8 mouse cellular contexts compared by ENCODE assay signal in genomic region chr5:52783251-52783620, GRCm38 (mm10). TPM values are rescaled to one million over a fixed set of nuclear protein-coding genes. Genes with fewer than 3 reads are reported as not detected.
DNase-seq lines count a peak whose midpoint lies in the region; ATAC-seq and TF ChIP-seq lines count a peak whose summit lies in the region.

No protein-coding gene starts in this region.

- peak overlapping the region; percentile 66 for H3K9ac ChIP-seq in lung, postnatal 0 days (replicated peaks; ENCODE audit: low read depth)
- H3K9ac ChIP-seq in limb, embryonic 12.5 days (replicated peaks) = peak overlapping the region; percentile 81

- no peaks in the 10 kb centered on the region for H3K36me3 ChIP-seq in lung, postnatal 0 days (ENCODE audit: insufficient read depth, low read length)
- peaks cover 18% of the 10 kb centered on the region; the same call in 1 of the 2 replicates for H3K36me3 ChIP-seq in limb, embryonic 12.5 days
- peaks cover 3% of the 10 kb centered on the region; the same call in 1 of the 2 replicates for H3K36me3 ChIP-seq in small intestine, adult 2 months (ENCODE audit: control insufficient read depth, insufficient read depth, low read length)

- TF ChIP-seq EP300 in lung, postnatal 0 days (IDR thresholded peaks at IDR 0.05) = no peak

- H3K4me3 ChIP-seq in lung, postnatal 0 days (ENCODE audit: low read depth, low read length) = peak overlapping the region; percentile 86
- peak overlapping the region; percentile 100 for H3K4me3 ChIP-seq in embryonic fibroblast, embryonic 13.5 days (ENCODE audit: insufficient read depth, low read length)
- peak overlapping the region; percentile 78 for H3K4me3 ChIP-seq in limb, embryonic 12.5 days (replicated peaks)
- H3K4me3 ChIP-seq in small intestine, adult 2 months (ENCODE audit: low read depth, low read length) = peak overlapping the region; percentile 74

- H3K4me1 ChIP-seq in lung, postnatal 0 days (ENCODE audit: insufficient read depth, low read depth, low read length) = no peaks in the 10 kb centered on the region; the same call in 1 of the 2 replicates
- peaks cover 6% of the 10 kb centered on the region for H3K4me1 ChIP-seq in embryonic fibroblast, embryonic 13.5 days (ENCODE audit: control insufficient read depth, insufficient read depth, low read length)
- no peaks in the 10 kb centered on the region; the same call in 1 of the 2 replicates for H3K4me1 ChIP-seq in limb, embryonic 12.5 days (replicated peaks)
- H3K4me1 ChIP-seq in small intestine, adult 2 months (ENCODE audit: control insufficient read depth, insufficient read depth, insufficient read length, low read length) = peaks cover 3% of the 10 kb centered on the region; the same call in 1 of the 2 replicates

- no peaks in the 10 kb centered on the region for H3K9me3 ChIP-seq in lung, postnatal 0 days (ENCODE audit: low read length)
- H3K9me3 ChIP-seq in limb, embryonic 12.5 days = no peaks in the 10 kb centered on the region

- peak; percentile 48; the same call in 1 of the 2 replicates for ATAC-seq in lung, postnatal 0 days
- ATAC-seq in limb, embryonic 12.5 days (ENCODE audit: insufficient number of reproducible peaks, insufficient read depth, low FRiP score, low TSS enrichment, low read depth) = peak; percentile 61; the same call in 1 of the 2 replicates

- under 1% methylated on average over 9 of the region's 9 CpGs for WGBS in lung, postnatal 0 days
- WGBS in limb, embryonic 12.5 days = 0% methylated on average over 9 of the region's 9 CpGs
- under 1% methylated on average over 9 of the region's 9 CpGs for WGBS in small intestine, adult 2 months

- TF ChIP-seq POLR2A in embryonic fibroblast, embryonic 13.5 days (IDR thresholded peaks at IDR 0.05; ENCODE audit: low read depth, low read length) = no peak
- no peak for TF ChIP-seq POLR2A in small intestine, adult 2 months (IDR thresholded peaks at IDR 0.05; ENCODE audit: low read depth, low read length)

- no peak for TF ChIP-seq CTCF in lung, postnatal 0 days (IDR thresholded peaks at IDR 0.05)
- TF ChIP-seq CTCF in embryonic fibroblast, embryonic 13.5 days (IDR thresholded peaks at IDR 0.05; ENCODE audit: borderline replicate concordance, insufficient read depth, low read length) = no peak
- TF ChIP-seq CTCF in small intestine, adult 2 months (IDR thresholded peaks at IDR 0.05; ENCODE audit: extremely low read depth, insufficient read length, insufficient replicate concordance, low read depth, low read length) = no peak

- peak overlapping the region; percentile 43 for H3K27ac ChIP-seq in lung, postnatal 0 days (ENCODE audit: low read length)
- 0 out of 2 replicates have a peak overlapping the region, but pooled peaks have one; percentile 6 for H3K27ac ChIP-seq in embryonic fibroblast, embryonic 13.5 days (ENCODE audit: insufficient read depth, low read length)
- H3K27ac ChIP-seq in limb, embryonic 12.5 days = peak overlapping the region; percentile 84
- 0 out of 2 replicates have a peak overlapping the region, but pooled peaks have one; percentile 4 for H3K27ac ChIP-seq in small intestine, adult 2 months (ENCODE audit: insufficient read depth, low read depth, low read length)

- H3K27me3 ChIP-seq in lung, postnatal 0 days (replicated peaks; ENCODE audit: insufficient read depth, low read length) = no peaks in the 10 kb centered on the region
- H3K27me3 ChIP-seq in limb, embryonic 12.5 days = no peaks in the 10 kb centered on the region
- H3K27me3 ChIP-seq in small intestine, adult 2 months (ENCODE audit: control insufficient read depth, insufficient read depth, low read length) = no peaks in the 10 kb centered on the region

- peak overlapping the region; percentile 71 for H3K4me2 ChIP-seq in lung, postnatal 0 days (replicated peaks; ENCODE audit: low read depth, low read length)
- peak overlapping the region; percentile 59 for H3K4me2 ChIP-seq in limb, embryonic 12.5 days

- no peak for DNase-seq in lung, postnatal 0 days (ENCODE audit: low spot score)
- no peak for DNase-seq in lung, postnatal 25 days (ENCODE audit: low spot score)
- DNase-seq in MN1 (ENCODE audit: low spot score) = no peak
- no peak for DNase-seq in ovary, adult 18-20 months (ENCODE audit: low spot score)
- no peak for DNase-seq in kidney, adult 8-10 months

RNA-seq across cellular contexts. Expression of gene Zcchc4, which starts 8.0 kb away (rescaled TPM):
- polyA plus RNA-seq in lung, postnatal 0 days (2015; fragmentation: Nextera tagmentation; extraction: Ambion mirVana) = 5.2 and 6.2 TPM in 2 replicates
- 12.8 and 18.3 TPM in 2 replicates for polyA plus RNA-seq in embryonic fibroblast, embryonic 13.5 days (2011; ENCODE audit: insufficient read length, low read depth, missing spikeins)
- polyA plus RNA-seq in limb, embryonic 12.5 days (2016; fragmentation: Nextera tagmentation; extraction: Ambion mirVana) = 23.0 and 25.6 TPM in 2 replicates
- 2.0 and 3.4 TPM in 2 replicates for polyA plus RNA-seq in small intestine, adult 2 months (2012; rRNA removed)

RNA-seq across cellular contexts. Expression of gene Pi4k2b, which starts 41.9 kb away (rescaled TPM):
- 113 and 117 TPM in 2 replicates for polyA plus RNA-seq in lung, postnatal 0 days (2015; fragmentation: Nextera tagmentation; extraction: Ambion mirVana)
- 25.7 and 28.1 TPM in 2 replicates for polyA plus RNA-seq in embryonic fibroblast, embryonic 13.5 days (2011; ENCODE audit: insufficient read length, low read depth, missing spikeins)
- polyA plus RNA-seq in limb, embryonic 12.5 days (2016; fragmentation: Nextera tagmentation; extraction: Ambion mirVana) = 22.3 and 22.7 TPM in 2 replicates
- polyA plus RNA-seq in small intestine, adult 2 months (2012; rRNA removed) = 62.1 and 149 TPM in 2 replicates

RNA-seq across cellular contexts. Expression of gene Anapc4, which starts 50.6 kb away (rescaled TPM):
- 65.3 and 66.6 TPM in 2 replicates for polyA plus RNA-seq in lung, postnatal 0 days (2015; fragmentation: Nextera tagmentation; extraction: Ambion mirVana)
- polyA plus RNA-seq in embryonic fibroblast, embryonic 13.5 days (2011; ENCODE audit: insufficient read length, low read depth, missing spikeins) = 144 and 146 TPM in 2 replicates
- polyA plus RNA-seq in limb, embryonic 12.5 days (2016; fragmentation: Nextera tagmentation; extraction: Ambion mirVana) = 125 and 128 TPM in 2 replicates
- polyA plus RNA-seq in small intestine, adult 2 months (2012; rRNA removed) = 1.5 and 4.6 TPM in 2 replicates

Comparison
In these comparisons a context has a peak if more than half of its experiments do, and no peak if none do; other contexts are left out.
1. H3K27ac ChIP-seq: peak in every context shown above with its lines; median percentile 84 in limb, embryonic 12.5 days; 43 in lung, postnatal 0 days; 6 in embryonic fibroblast, embryonic 13.5 days; 4 in small intestine, adult 2 months.
2. RNA of gene Anapc4, which starts 50.6 kb away (polyA plus RNA-seq): 144 to 146 TPM in embryonic fibroblast, embryonic 13.5 days, 125 to 128 TPM in limb, embryonic 12.5 days and 65.3 to 66.6 TPM in lung, postnatal 0 days; 1.5 to 4.6 TPM in small intestine, adult 2 months; every median in the first group is over 10 times any median in the second.
3. Peak in every context shown above with its lines, with median percentiles within 50 percentile points of each other: H3K4me3 ChIP-seq.